Mouse (Mus musculus) liver, adult 2 months (tissue): Measurements from ENCODE around the gene Cpa4. TPM values are rescaled to one million over a fixed set of nuclear protein-coding genes. Genes with fewer than 3 reads are reported as not detected.

Experiments used
- DNase-seq: peaks from one replicate; pipeline ENCODE4 v3.0.0-alpha.2; 2011; ENCODE audit warnings: low read depth, low spot score; ENCODE audit errors: extremely low read depth
- H3K27ac ChIP-seq: fragments of 200-500 bp; replicated peaks from 2 replicates; pipeline ENCODE4 v1.5.1; 2012; ENCODE audit warnings: low read depth, mild to moderate bottlenecking, control low read depth, inconsistent platforms, low read length; ENCODE audit not compliant: insufficient read depth
- H3K27me3 ChIP-seq: fragments of 200-500 bp; 2 replicates; pipeline ENCODE4 v1.6.1; 2012; ENCODE audit warnings: mild to moderate bottlenecking, moderate library complexity, low read length, inconsistent platforms; ENCODE audit not compliant: control insufficient read depth, insufficient read depth
- H3K36me3 ChIP-seq: fragments of 200-500 bp; 2 replicates; pipeline ENCODE4 v1.6.1; 2012; ENCODE audit warnings: low read length, inconsistent platforms; ENCODE audit not compliant: control insufficient read depth, insufficient read depth
- H3K4me1 ChIP-seq: fragments of 200-500 bp; 2 replicates; pipeline ENCODE4 v1.6.1; 2011; ENCODE audit warnings: low read length; ENCODE audit not compliant: control insufficient read depth, insufficient read depth
- H3K4me3 ChIP-seq: fragments of 200-500 bp; 2 replicates; pipeline ENCODE4 v1.5.1; 2011; ENCODE audit warnings: low read depth, mild to moderate bottlenecking, control low read depth, low read length, moderate library complexity; ENCODE audit not compliant: insufficient read depth
- H3K79me2 ChIP-seq: fragments of 200-500 bp; 2 replicates; pipeline ENCODE4 v1.6.1; 2012; ENCODE audit warnings: inconsistent platforms, mild to moderate bottlenecking, low read length, moderate library complexity; ENCODE audit not compliant: control insufficient read depth, insufficient read depth
- H3K9ac ChIP-seq: fragments of 200-500 bp; 2 replicates; pipeline ENCODE4 v1.6.1; 2012; ENCODE audit warnings: low read depth, mild to moderate bottlenecking, control low read depth, inconsistent platforms, low read length
- CTCF ChIP-seq: fragments of 200-500 bp; IDR thresholded peaks from 2 replicates; pipeline ENCODE4 v1.5.1; 2011; ENCODE audit warnings: low read depth, low read length, control low read depth
- POLR2A ChIP-seq: fragments of 200-500 bp; IDR thresholded peaks from 2 replicates; pipeline ENCODE4 v1.6.1; 2011; ENCODE audit warnings: low read length, control low read depth; ENCODE audit not compliant: insufficient read depth; ENCODE audit errors: extremely low read depth
- WGBS: fragments of 180-500 bp; shearing (Covaris S2); methylation state at CpG from one replicate; pipeline ENCODE4 v1.1.7; 2018; 5-methylcytosine and 5-hydroxymethylcytosine counted together
- polyA plus RNA-seq: library from polyadenylated mRNA; depleted of rRNA; stranded (reverse); fragments of >200 nt; gene quantifications from 2 replicates; pipeline ENCODE4 v1.2.3, GENCODE M21; 2012
- total RNA-seq: library from RNA; depleted of rRNA; stranded (reverse); fragments of >200 nt; gene quantifications from 2 replicates; pipeline ENCODE4 v1.2.3, GENCODE M21; 2014

Cpa4 gene
- total and polyA plus RNA-seq, 2 experiments: not detected

DNA sequence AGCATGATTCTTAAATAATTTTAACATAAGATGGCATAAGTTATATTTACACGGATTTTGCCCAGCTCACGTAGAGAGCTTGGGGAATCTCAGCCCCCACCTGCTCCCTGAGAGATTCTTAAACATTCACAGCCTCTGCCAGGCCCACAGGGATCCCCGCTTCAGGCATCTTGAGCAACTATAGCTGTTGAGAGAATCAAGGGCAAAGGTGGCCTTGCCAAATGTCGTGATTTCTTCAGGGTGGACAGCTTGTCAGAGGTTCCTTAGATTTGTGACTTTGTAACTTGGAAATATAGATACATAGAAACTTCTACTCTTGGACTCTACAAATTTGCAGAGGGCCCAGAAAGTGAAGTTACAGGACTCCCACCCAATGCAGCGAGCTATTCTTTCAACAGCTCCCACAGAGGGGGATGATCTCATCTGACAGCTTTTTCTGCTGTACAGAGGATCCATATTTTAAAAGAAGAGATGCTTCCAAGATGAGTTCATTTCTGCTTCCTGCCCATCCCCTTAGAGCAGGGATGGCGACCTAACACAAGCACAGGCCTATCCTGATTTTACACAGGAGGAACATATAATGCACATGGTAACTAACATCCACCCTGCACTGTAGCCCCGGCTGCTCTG is 14.7 kb upstream of the Cpa4 start:
- Histone ChIP-seq H3K79me2 (no peaks in the 10 kb centered on the region), H3K9ac (no peak overlapping the region), H3K4me1 (no peaks in the 10 kb centered on the region), H3K36me3 (no peaks in the 10 kb centered on the region), H3K27ac (no peak overlapping the region), H3K4me3 (no peak overlapping the region), H3K27me3 (peaks cover 2% of the 10 kb centered on the region; the same call in 1 of the 2 replicates)
- TF ChIP-seq CTCF (no peak), POLR2A (no peak)
- 85% methylated on average over 7 of the region's 7 CpGs for WGBS
- DNase-seq: no peak

DNA sequence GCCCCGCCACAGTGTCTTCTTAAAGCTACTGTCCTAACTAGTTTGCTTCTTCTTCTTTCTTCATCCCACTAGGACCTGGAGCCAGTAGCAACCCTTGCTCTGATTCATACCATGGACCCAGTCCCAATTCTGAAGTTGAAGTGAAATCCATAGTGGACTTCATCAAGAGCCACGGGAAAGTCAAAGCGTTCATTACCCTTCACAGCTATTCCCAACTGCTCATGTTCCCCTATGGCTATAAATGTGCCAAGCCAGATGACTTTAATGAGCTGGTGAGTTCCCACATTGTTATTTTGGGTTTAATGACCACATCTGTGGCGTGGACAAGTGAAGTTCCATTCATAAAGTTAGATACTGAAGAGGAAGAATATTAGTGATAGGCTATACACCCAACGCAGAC is 14.1 kb upstream of the Cpa4 start:
- peaks cover 2% of the 10 kb centered on the region; the same call in 1 of the 2 replicates for H3K27me3 ChIP-seq
- H3K4me1 ChIP-seq: no peaks in the 10 kb centered on the region
- H3K36me3 ChIP-seq: no peaks in the 10 kb centered on the region
- H3K9ac ChIP-seq: no peak overlapping the region
- DNase-seq: no peak
- TF ChIP-seq POLR2A (no peak), CTCF (no peak)
- no peak overlapping the region for H3K4me3 ChIP-seq
- H3K79me2 ChIP-seq: no peaks in the 10 kb centered on the region
- H3K27ac ChIP-seq: no peak overlapping the region
- WGBS: 93% methylated on average over 5 of the region's 5 CpGs

DNA sequence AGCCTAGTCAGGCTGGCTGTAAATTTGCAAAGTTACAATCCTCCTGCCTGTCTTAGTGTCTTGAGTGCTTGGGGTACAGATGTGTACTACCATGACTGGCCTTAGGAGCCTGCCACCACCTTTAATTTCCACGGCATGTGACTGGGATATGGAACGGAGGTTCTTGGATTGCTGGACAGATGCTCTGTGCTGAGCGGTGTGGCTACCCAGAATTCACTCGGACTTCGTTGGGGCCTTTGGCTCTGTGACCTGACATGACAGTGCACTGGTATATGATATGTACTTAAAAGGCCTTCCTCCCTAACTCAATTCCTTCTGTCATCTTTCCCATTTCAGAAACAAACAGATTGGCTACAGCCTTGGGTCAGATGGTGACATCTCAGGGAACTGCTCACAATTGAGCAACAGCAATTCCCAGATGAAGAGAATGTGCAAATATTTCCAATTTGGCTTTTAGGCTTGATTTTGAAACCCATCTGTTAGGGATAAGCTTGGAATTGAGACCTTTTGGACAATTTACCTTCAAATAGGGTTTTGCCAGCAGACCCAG is 13.5 kb upstream of the Cpa4 start:
- Histone ChIP-seq H3K79me2 (no peaks in the 10 kb centered on the region), H3K4me1 (no peaks in the 10 kb centered on the region), H3K27ac (no peak overlapping the region), H3K36me3 (no peaks in the 10 kb centered on the region), H3K9ac (no peak overlapping the region), H3K27me3 (peaks cover 2% of the 10 kb centered on the region; the same call in 1 of the 2 replicates), H3K4me3 (no peak overlapping the region)
- WGBS: 86% methylated on average over 5 of the region's 5 CpGs
- peak; percentile 22 for DNase-seq
- TF ChIP-seq CTCF: no peak
- TF ChIP-seq POLR2A: no peak

DNA sequence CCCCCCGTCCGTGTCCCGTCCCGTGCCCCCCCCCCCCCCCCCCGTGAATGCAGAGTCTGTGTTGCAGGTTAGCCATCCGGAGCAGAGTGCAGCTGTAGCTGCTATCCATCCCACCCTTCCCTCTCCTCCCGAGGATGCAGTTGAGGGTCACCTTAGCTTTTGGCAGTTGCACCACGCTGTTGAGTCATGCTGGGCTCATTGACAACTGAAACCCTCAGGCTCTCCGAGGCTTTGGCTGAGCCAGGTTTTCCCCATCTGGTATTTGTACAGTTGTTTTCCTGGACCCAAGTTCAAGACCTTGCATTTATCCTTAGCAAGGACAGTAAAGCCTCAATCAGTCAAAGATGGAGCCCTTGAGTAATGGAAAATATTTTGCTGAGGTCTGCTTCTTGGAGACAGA is 12.1 kb upstream of the Cpa4 start:
- no peak for DNase-seq
- no peak for TF ChIP-seq POLR2A
- no peak for TF ChIP-seq CTCF
- no peak overlapping the region for H3K9ac ChIP-seq
- 45% methylated on average over 4 of the region's 9 CpGs for WGBS
- no peaks in the 10 kb centered on the region for H3K4me1 ChIP-seq
- no peak overlapping the region for H3K27ac ChIP-seq
- no peaks in the 10 kb centered on the region for H3K79me2 ChIP-seq
- no peak overlapping the region for H3K4me3 ChIP-seq
- no peaks in the 10 kb centered on the region for H3K36me3 ChIP-seq
- H3K27me3 ChIP-seq: 0 out of 2 replicates have a peak, but pooled peaks cover 2% of the 10 kb centered on the region

DNA sequence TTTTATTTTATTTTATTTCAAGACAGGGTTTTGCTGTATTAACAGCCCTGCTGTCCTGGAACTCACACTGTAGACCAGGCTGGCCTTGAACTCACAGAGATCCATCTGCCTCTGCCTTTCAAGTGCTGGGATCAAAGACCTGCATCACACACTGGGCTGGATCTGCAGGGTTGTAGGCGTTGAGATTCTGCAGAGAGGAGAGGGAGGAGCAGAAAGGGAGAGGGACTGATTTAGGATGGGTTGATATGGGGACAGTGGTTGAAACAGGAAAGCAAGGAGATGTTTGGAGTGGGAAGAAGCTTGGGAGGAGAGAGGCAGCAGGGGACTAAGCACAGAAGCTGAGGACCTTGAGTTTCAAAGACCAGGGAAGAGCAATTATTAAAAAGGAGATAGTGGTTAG is 8.4 kb upstream of the Cpa4 start:
- no peak for DNase-seq
- H3K27ac ChIP-seq: no peak overlapping the region
- WGBS: 46% methylated on average over 1 of the region's 1 CpGs
- no peaks in the 10 kb centered on the region for H3K27me3 ChIP-seq
- H3K9ac ChIP-seq: no peak overlapping the region
- no peak for TF ChIP-seq POLR2A
- no peak for TF ChIP-seq CTCF
- no peaks in the 10 kb centered on the region for H3K79me2 ChIP-seq
- no peaks in the 10 kb centered on the region for H3K36me3 ChIP-seq
- H3K4me1 ChIP-seq: peaks cover 1% of the 10 kb centered on the region; the same call in 1 of the 2 replicates
- H3K4me3 ChIP-seq: no peak overlapping the region

DNA sequence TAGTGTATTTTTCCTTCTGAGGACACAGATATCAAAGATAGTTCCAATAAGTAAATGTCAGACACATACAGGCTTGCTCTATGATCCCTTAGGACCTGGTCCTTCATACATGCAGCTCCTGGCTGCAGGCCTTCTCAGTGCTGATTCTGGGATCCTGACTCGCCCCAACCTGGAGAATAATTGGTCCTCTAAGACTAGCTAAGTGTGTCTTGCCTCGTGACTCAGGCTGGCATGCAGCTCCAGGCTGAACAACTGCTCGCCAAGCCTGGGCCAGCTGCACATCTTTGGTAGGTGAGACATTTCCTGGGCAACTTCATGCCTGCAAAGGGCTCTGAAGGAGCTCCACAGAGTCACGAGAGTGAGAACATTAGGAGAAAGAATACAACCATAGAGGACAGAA is 6.0 kb upstream of the Cpa4 start:
- DNase-seq: no peak
- H3K79me2 ChIP-seq: no peaks in the 10 kb centered on the region
- no peaks in the 10 kb centered on the region for H3K27me3 ChIP-seq
- no peak overlapping the region for H3K9ac ChIP-seq
- H3K4me1 ChIP-seq: peaks cover 8% of the 10 kb centered on the region; the same call in 1 of the 2 replicates
- no peak overlapping the region for H3K27ac ChIP-seq
- no peak overlapping the region for H3K4me3 ChIP-seq
- TF ChIP-seq CTCF (no peak), POLR2A (no peak)
- H3K36me3 ChIP-seq: no peaks in the 10 kb centered on the region
- 93% methylated on average over 4 of the region's 4 CpGs for WGBS
